Mouse (Mus musculus) neutrophil, adult 5-6 weeks (primary cell): ENCODE data around the gene Cdk15. TPM values are rescaled to one million over a fixed set of nuclear protein-coding genes. Genes with fewer than 3 reads are reported as not detected.

Experiments used
- ATAC-seq: fragments of 151-379, 151-347 bp; 2 replicates; pipeline ENCODE4 v1.8.0; 2017; ENCODE audit warnings: mild to moderate bottlenecking, moderate TSS enrichment; ENCODE audit not compliant: insufficient number of reproducible peaks, poor library complexity, low FRiP score, severe bottlenecking; ENCODE audit errors: extremely low read depth
- total RNA-seq: library from RNA; stranded (forward); fragments of 200-1000 nt; gene quantifications from 2 replicates; pipeline ENCODE4 v1.2.3, GENCODE M21; 2017

Cdk15 gene
- total RNA-seq, 1 experiment from 2014 or later, result not detected

- no peak for ATAC-seq
Observed at GRCm38 (mm10) chr1:59269466-59269865, 12.8 kb downstream of the Cdk15 start.

GRCm38 (mm10) chr1:59269951-59270689, 13.4 kb downstream of the Cdk15 start:
- ATAC-seq, result no peak

GRCm38 (mm10) chr1:59272189-59272588, 15.5 kb downstream of the Cdk15 start:
- ATAC-seq, result no peak

GRCm38 (mm10) chr1:59285880-59286279, 29.2 kb downstream of the Cdk15 start:
- no peak for ATAC-seq

GRCm38 (mm10) chr1:59286316-59286850, 29.7 kb downstream of the Cdk15 start:
- no peak for ATAC-seq

GRCm38 (mm10) chr1:59287733-59288132, 31.0 kb downstream of the Cdk15 start:
- ATAC-seq, result no peak

- no peak for ATAC-seq
Observed at GRCm38 (mm10) chr1:59291652-59292051, 34.9 kb downstream of the Cdk15 start.

- no peak for ATAC-seq
Observed at GRCm38 (mm10) chr1:59295769-59296168, 39.1 kb downstream of the Cdk15 start.

- ATAC-seq, result no peak
Observed at GRCm38 (mm10) chr1:59297167-59297566, 40.5 kb downstream of the Cdk15 start.

GRCm38 (mm10) chr1:59298491-59299090, 41.9 kb downstream of the Cdk15 start:
- no peak for ATAC-seq

- ATAC-seq, result no peak
Observed at GRCm38 (mm10) chr1:59307310-59307709, 50.6 kb downstream of the Cdk15 start.

GRCm38 (mm10) chr1:59311292-59311885, 54.7 kb downstream of the Cdk15 start:
- ATAC-seq, result no peak

- no peak for ATAC-seq
Observed at GRCm38 (mm10) chr1:59312187-59313153, 55.8 kb downstream of the Cdk15 start.

GRCm38 (mm10) chr1:59313154-59313940, 56.6 kb downstream of the Cdk15 start:
- ATAC-seq, result no peak

- no peak for ATAC-seq
Observed at GRCm38 (mm10) chr1:59315057-59315807, 58.5 kb downstream of the Cdk15 start.

GRCm38 (mm10) chr1:59316031-59316385, 59.3 kb downstream of the Cdk15 start:
- ATAC-seq, result no peak

GRCm38 (mm10) chr1:59316386-59317051, 59.8 kb downstream of the Cdk15 start:
- ATAC-seq, result no peak
